Mouse (Mus musculus) intestine, embryonic 14.5 days (tissue): Measurements from ENCODE around the gene Gas1. TPM values are rescaled to one million over a fixed set of nuclear protein-coding genes. Genes with fewer than 3 reads are reported as not detected.

Experiments
- ATAC-seq: fragments of 200-750 bp; cut with Nextera tagmentation; replicated peaks from 2 replicates; pipeline ENCODE4 v1.8.0; 2017; ENCODE audit warnings: low read depth, moderate number of reproducible peaks, moderate TSS enrichment, moderate library complexity; ENCODE audit not compliant: low FRiP score, low TSS enrichment
- DNase-seq: peaks from one replicate; pipeline ENCODE4 v3.0.0-alpha.2; 2018; ENCODE audit warnings: low spot score
- H3K27ac ChIP-seq: fragments of 300-500 bp; sonication (generic); 2 replicates; pipeline ENCODE4 v1.5.1; 2014; ENCODE audit warnings: low read depth, mild to moderate bottlenecking, control low read depth
- H3K27me3 ChIP-seq: fragments of 300-500 bp; sonication (generic); replicated peaks from 2 replicates; pipeline ENCODE4 v1.6.1; 2014; ENCODE audit warnings: low read length, control low read depth; ENCODE audit not compliant: control insufficient read depth, insufficient read depth
- H3K36me3 ChIP-seq: fragments of 300-500 bp; sonication (generic); 2 replicates; pipeline ENCODE4 v1.6.1; 2014; ENCODE audit warnings: low read length, control low read depth; ENCODE audit not compliant: control insufficient read depth, insufficient read depth
- H3K4me1 ChIP-seq: fragments of 300-500 bp; sonication (generic); replicated peaks from 2 replicates; pipeline ENCODE4 v1.6.1; 2014; ENCODE audit warnings: low read length, control low read depth, mixed read lengths; ENCODE audit not compliant: control insufficient read depth, insufficient read depth
- H3K4me2 ChIP-seq: fragments of 300-500 bp; sonication (generic); 2 replicates; pipeline ENCODE4 v1.6.1; 2014; ENCODE audit warnings: low read length
- H3K4me3 ChIP-seq: fragments of 300-500 bp; sonication (generic); 2 replicates; pipeline ENCODE4 v1.5.1; 2014; ENCODE audit warnings: low read depth, low read length, control low read depth, mixed read lengths
- H3K9ac ChIP-seq: fragments of 300-500 bp; sonication (generic); 2 replicates; pipeline ENCODE4 v1.6.1; 2014; ENCODE audit warnings: mild to moderate bottlenecking, low read length
- H3K9me3 ChIP-seq: fragments of 300-500 bp; sonication (generic); 2 replicates; pipeline ENCODE4 v1.6.1; 2016; ENCODE audit warnings: low read length, control low read depth; ENCODE audit not compliant: control insufficient read depth
- WGBS: fragments of 180-500 bp; shearing (Covaris S2); extraction: QIAGEN DNeasy Blood & Tissue Kit; methylation state at CpG from one replicate; pipeline ENCODE4 v1.1.7; 2014; 5-methylcytosine and 5-hydroxymethylcytosine counted together
- polyA plus RNA-seq: library from polyadenylated mRNA; unstranded; fragments of >200 nt; fragmentation: Nextera tagmentation; extraction: Ambion mirVana; gene quantifications from 2 replicates; pipeline ENCODE4 v1.2.1, GENCODE M21; 2014

Gene Gas1
- polyA plus RNA-seq, 1 experiment from 2014 or later, result 120 TPM

DNA sequence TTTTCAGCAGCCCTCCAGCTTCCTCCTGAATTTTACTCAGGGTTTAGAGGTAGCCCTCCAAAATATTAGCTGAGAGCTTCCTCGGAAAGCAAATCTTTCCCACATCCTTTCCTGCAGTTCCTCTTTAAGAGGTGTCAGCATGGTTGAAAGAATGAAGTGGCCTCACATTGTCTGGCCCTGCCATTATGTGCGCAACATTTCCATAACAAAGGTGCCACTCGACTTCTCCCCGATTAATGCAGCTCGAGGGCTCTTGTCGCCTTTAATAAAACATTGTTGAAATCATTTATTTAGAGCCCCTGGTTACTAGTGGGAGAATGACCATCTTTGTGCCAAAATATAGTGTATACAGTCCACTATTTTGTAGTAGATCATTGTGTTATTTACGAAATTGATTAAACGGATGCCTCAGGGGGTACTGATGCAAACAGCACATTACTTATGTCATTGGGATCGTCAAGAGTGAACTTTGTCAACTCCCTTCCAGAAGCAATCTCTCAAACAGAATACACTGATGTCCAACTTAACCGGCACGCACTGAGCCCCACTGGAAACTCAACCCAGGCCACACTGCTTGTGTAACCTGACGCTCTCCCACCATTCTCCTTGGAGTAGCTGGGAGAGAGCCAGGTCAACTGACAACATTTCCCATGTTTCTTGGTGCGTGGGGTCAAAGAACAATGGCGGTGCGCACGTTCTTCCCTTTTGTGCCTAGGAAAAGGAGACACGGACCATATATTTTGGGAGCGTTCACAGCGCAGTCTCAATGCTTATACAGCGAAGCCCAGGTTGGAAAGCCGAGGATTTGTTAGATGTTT is 6.1 kb downstream of the Gas1 start:
- Histone ChIP-seq H3K4me2 (no peak overlapping the region), H3K9ac (no peak overlapping the region), H3K27ac (no peak overlapping the region), H3K9me3 (no peaks in the 10 kb centered on the region), H3K36me3 (no peaks in the 10 kb centered on the region), H3K4me3 (no peak overlapping the region), H3K4me1 (peaks cover 6% of the 10 kb centered on the region), H3K27me3 (peaks cover 20% of the 10 kb centered on the region)
- no peak for ATAC-seq
- DNase-seq, result no peak
- 75% methylated on average over 21 of the region's 21 CpGs for WGBS

DNA sequence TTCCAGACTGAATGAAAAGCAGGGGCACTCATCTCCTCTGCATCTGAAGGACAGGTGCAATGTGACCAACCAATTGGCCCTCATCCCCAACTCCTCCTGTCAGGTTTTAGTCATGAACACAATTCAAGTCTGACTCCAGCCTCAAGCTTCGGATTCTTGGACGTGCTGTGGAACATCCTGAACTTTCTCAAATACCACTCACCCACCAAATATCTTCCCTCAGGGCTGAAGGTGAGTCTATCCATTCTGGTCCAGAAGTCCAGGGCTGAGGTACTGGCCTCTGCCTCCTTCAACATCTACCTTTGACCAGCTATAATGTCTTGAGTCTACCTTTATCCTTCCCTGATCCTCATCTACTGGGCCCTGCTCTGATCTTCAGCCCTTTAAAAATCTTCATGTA is 8.1 kb downstream of the Gas1 start:
- Histone ChIP-seq H3K36me3 (no peaks in the 10 kb centered on the region), H3K27me3 (peaks cover 27% of the 10 kb centered on the region), H3K27ac (no peak overlapping the region), H3K4me2 (no peak overlapping the region), H3K4me1 (peaks cover 6% of the 10 kb centered on the region), H3K9me3 (no peaks in the 10 kb centered on the region), H3K4me3 (no peak overlapping the region), H3K9ac (no peak overlapping the region)
- DNase-seq (no peak), ATAC-seq (no peak)
- WGBS, result 92% methylated on average over 2 of the region's 2 CpGs

DNA sequence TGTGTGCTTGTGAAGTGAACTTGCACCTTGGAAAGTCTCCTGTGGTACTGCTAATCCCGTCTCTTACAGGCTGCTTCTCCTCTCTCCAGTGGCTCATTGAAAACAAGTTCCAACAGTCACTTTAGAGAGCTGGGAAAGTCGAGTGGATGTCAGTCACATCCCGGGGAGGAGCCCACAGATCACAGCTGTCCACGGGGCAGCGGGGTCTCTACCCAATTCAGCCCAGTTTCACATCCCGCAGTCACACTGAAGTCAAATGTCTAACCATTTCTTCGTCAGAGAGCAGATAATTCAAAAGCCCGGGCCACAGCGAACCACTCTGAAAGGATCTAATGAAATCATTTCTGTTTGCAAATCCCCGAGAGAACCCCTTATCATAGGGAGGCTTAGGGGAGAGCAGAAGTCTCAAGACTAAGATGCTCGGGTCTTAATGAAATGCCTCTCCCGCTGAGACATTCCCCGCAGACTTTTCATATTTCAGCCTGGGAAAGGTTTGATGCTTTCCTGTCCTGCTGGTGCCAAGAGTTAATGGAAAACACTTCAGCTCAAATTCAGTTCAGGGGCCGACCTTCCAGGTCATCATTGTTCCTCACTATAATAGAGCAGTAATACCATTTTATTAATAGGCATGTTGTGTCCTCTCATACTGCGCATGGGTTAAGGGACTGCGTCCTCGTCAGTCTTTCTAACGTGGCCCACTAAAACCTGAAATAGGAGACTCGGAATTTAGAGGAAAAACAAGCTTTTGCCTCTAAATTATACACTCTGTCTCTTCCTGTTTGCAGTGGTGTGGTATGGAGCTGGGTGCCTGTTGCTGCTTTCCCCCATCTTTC is 20.7 kb downstream of the Gas1 start:
- no peaks in the 10 kb centered on the region for H3K36me3 ChIP-seq
- no peak for DNase-seq
- no peak overlapping the region for H3K4me2 ChIP-seq
- no peak overlapping the region for H3K27ac ChIP-seq
- H3K4me1 ChIP-seq, result no peaks in the 10 kb centered on the region
- WGBS, result 35% methylated on average over 19 of the region's 19 CpGs
- H3K9me3 ChIP-seq, result peaks cover 14% of the 10 kb centered on the region
- H3K9ac ChIP-seq, result no peak overlapping the region
- ATAC-seq, result no peak
- no peaks in the 10 kb centered on the region for H3K27me3 ChIP-seq
- no peak overlapping the region for H3K4me3 ChIP-seq

DNA sequence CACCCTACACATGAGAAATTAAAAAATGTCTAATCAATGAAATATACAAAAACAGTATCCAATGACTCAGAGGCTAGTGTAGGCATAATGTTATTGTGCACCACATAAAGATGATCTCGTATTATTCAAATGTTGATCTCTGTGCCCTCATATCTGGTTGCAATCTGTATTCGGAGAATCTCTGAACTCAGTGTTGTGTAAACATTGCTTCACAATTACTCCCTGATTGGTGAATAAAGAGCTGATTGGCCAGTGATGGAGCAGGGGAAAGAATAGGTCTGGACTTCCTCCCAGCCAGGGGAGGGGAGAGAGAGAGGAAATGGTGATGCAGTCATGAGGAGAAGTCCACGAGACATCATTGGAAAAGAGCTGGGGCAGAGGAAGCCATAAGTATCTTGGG is 23.0 kb downstream of the Gas1 start:
- H3K36me3 ChIP-seq, result no peaks in the 10 kb centered on the region
- no peak for ATAC-seq
- no peak overlapping the region for H3K4me3 ChIP-seq
- WGBS, result 88% methylated on average over 3 of the region's 3 CpGs
- H3K4me1 ChIP-seq, result no peaks in the 10 kb centered on the region
- H3K27me3 ChIP-seq, result no peaks in the 10 kb centered on the region
- no peak overlapping the region for H3K27ac ChIP-seq
- peaks cover 14% of the 10 kb centered on the region for H3K9me3 ChIP-seq
- no peak for DNase-seq
- no peak overlapping the region for H3K9ac ChIP-seq
- no peak overlapping the region for H3K4me2 ChIP-seq

DNA sequence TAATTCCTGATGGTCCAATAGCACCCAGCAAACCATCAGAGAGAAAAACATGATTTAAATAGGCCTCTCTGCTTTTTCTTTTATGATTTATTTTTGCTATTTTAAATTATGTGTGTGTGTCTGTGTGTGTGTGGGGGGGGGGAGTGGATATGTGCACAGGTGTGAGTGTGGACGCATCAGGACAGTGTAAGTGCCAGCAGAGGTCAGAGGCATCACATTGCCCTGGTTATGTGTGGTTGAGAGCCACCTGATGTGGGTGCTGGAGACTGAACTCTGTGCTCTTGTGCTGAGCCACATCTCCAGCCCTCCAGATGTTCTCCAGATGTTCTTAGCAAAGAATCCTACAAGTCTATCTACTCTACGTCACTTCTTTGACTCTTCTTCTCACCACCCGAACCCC is 28.9 kb downstream of the Gas1 start:
- Histone ChIP-seq H3K4me1 (peaks cover 12% of the 10 kb centered on the region), H3K9me3 (peaks cover 4% of the 10 kb centered on the region; the same call in 1 of the 2 replicates), H3K9ac (no peak overlapping the region), H3K27me3 (no peaks in the 10 kb centered on the region), H3K27ac (no peak overlapping the region), H3K36me3 (no peaks in the 10 kb centered on the region), H3K4me2 (no peak overlapping the region), H3K4me3 (no peak overlapping the region)
- no peak for DNase-seq
- WGBS, result 80% methylated on average over 3 of the region's 3 CpGs
- ATAC-seq, result no peak

DNA sequence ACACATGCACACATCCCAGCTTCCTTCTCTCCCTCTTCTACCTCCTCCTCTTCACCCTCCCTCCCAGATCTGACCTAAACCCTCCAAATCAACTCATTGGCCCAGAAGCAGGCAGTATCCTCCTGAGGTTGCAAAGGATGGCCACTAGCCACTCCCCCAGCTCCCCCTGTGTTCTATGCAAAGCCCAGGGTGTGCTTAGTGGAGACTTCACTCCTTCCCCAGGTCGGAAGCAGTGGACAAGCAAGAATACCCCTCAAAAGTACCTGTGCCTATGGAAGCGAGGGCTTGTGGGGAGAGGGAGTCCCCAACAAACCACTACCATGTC is 29.3 kb downstream of the Gas1 start:
- Histone ChIP-seq H3K9ac (no peak overlapping the region), H3K27ac (no peak overlapping the region), H3K9me3 (no peaks in the 10 kb centered on the region), H3K4me3 (no peak overlapping the region), H3K4me1 (peaks cover 12% of the 10 kb centered on the region), H3K4me2 (peak overlapping the region; percentile 55), H3K36me3 (no peaks in the 10 kb centered on the region), H3K27me3 (no peaks in the 10 kb centered on the region)
- ATAC-seq (0 out of 2 replicates have a peak, but pooled peaks have one; percentile 57), DNase-seq (no peak)
- WGBS, result 72% methylated on average over 2 of the region's 2 CpGs

DNA sequence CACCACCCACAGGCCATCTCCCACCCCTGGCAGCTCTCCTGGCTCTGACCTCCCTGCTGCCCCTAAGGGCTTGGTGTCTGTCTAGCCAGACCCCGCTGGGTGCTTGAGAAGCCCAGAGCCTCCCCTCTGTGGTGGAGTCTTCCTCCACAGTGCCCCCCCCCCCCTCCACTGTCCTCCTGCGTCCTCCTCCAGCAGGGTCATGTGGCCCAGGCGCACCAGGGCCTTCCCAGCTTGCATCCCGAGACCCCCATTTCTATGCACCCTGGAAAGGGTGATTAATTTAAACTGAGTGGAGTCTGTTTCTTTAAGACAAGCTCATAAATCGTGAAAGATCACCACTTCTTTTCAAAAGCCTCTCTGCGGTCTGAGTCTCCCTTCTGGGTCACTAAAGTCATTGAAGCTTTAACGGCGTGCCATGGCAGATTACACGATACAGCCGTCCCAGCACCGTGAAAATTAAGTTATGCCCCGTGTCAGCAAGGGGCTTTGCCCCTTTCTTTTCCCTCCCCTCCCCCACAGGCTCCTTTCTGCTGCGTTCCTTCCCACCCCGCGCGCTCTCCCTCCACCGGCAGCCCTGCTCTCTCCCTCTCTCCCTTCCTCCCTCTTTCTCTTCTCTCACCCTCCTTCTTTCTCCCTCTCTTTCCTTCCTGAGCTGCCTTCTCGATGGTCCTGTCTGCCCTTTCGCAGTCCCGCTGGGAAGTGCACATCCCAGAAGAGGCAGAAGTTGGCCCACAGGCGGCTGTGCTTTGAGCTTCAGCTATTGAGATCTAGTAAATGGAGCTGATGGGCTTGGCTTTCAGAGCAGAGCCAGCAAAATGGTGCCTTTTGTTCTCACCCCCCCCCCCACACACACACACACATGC is 29.9 kb downstream of the Gas1 start:
- Histone ChIP-seq H3K27me3 (no peaks in the 10 kb centered on the region), H3K9me3 (no peaks in the 10 kb centered on the region), H3K27ac (peak overlapping the region; percentile 62), H3K4me1 (peaks cover 12% of the 10 kb centered on the region), H3K36me3 (no peaks in the 10 kb centered on the region), H3K9ac (peak overlapping the region; percentile 27; the same call in 1 of the 2 replicates), H3K4me3 (peak overlapping the region; percentile 20), H3K4me2 (peak overlapping the region; percentile 55)
- ATAC-seq (peak; percentile 37), DNase-seq (peak; percentile 62)
- WGBS, result 6% methylated on average over 21 of the region's 21 CpGs

DNA sequence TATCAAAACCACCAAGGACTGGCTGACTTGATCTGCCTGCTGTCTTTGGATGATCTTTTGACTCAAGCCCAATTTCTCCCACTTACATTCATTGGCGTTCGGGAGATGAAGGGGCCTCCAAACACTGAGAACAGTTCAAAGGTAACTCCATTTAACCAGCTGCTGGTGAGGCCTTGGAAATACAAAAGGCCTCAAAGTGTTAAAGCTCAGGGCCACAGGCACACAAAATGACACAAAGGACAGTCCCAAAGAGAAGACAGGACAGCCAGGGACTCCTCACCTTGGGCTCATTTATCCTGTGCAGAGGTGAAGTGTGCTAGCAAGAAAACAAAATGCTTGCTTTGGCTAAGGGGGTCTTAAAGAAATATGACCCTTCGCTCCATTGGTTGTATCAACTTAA is 30.9 kb downstream of the Gas1 start:
- H3K4me1 ChIP-seq, result peaks cover 12% of the 10 kb centered on the region
- ATAC-seq (no peak), DNase-seq (no peak)
- H3K4me2 ChIP-seq, result no peak overlapping the region
- no peaks in the 10 kb centered on the region for H3K36me3 ChIP-seq
- H3K27ac ChIP-seq, result no peak overlapping the region
- no peak overlapping the region for H3K9ac ChIP-seq
- H3K9me3 ChIP-seq, result no peaks in the 10 kb centered on the region
- no peak overlapping the region for H3K4me3 ChIP-seq
- H3K27me3 ChIP-seq, result no peaks in the 10 kb centered on the region
- WGBS, result 67% methylated on average over 3 of the region's 3 CpGs
